12 mouse cellular contexts compared by ENCODE assay signal in the genomic region with DNA sequence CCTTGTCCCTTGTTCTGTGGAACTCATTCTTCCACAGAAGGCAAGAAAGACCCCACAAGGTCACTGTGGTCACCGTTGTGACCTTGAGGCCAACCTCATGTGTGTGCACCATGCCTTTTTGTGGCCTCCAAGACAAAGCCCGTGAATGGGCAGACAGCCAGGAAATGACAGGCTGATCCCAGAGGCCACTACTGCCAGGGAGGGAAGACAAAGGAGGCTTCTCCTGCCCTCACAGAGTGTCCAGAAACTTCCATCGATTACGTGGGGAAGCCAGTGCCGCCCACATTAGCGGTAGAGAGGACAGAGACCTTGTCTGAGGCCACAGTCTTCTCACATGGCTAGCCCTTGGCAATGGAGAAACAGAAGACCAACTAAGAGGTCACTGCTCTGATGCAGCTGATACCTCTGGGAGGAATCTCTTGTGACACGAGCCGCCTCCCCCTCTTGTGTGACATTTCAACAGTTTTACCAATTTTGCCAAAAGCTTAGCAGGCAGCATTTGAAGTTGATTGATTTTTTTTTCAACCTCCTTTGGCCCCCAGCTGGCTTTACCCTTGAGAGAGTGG. TPM values are rescaled to one million over a fixed set of nuclear protein-coding genes. Genes with fewer than 3 reads are reported as not detected.
DNase-seq lines count a peak whose midpoint lies in the region; ATAC-seq and TF ChIP-seq lines count a peak whose summit lies in the region.
"Had no signal": no experiment of that assay in that cellular context is flagged by ENCODE, and none has a peak within 500 bp of the region (broad histone marks: within the 10 kb centered on the region; RNA-seq: fewer than 3 reads in every experiment).

No protein-coding gene starts in this region.

- H3K4me3 ChIP-seq in heart, adult 2 months = no peak overlapping the region
- H3K4me3 ChIP-seq in midbrain, embryonic 12.5 days = no peak overlapping the region
- H3K4me3 ChIP-seq in midbrain, embryonic 14.5 days (replicated peaks; ENCODE audit: low read depth, low read length) = no peak overlapping the region
- H3K4me3 ChIP-seq in heart, postnatal 0 days (ENCODE audit: low read depth, low read length) = no peak overlapping the region
- H3K4me3 ChIP-seq: myocyte had no signal

- TF ChIP-seq EP300 in heart, adult 2 months (IDR thresholded peaks at IDR 0.05; ENCODE audit: insufficient read depth, low read depth, low read length) = no peak
- TF ChIP-seq EP300 in heart, postnatal 0 days (IDR thresholded peaks at IDR 0.05; ENCODE audit: low read depth) = no peak

- 37% methylated on average over 8 of the region's 8 CpGs for WGBS in heart, adult 2 months
- WGBS in midbrain, embryonic 12.5 days = 66% methylated on average over 8 of the region's 8 CpGs
- 54% methylated on average over 8 of the region's 8 CpGs for WGBS in midbrain, embryonic 14.5 days
- 43% methylated on average over 8 of the region's 8 CpGs for WGBS in heart, postnatal 0 days

- H3K9ac ChIP-seq in heart, adult 2 months (ENCODE audit: low read depth, low read length) = no peak overlapping the region
- no peak overlapping the region for H3K9ac ChIP-seq in midbrain, embryonic 12.5 days (replicated peaks)
- H3K9ac ChIP-seq in midbrain, embryonic 14.5 days (replicated peaks; ENCODE audit: low read length) = no peak overlapping the region
- H3K9ac ChIP-seq in heart, postnatal 0 days (replicated peaks; ENCODE audit: low read depth, low read length) = no peak overlapping the region

- peaks cover 9% of the 10 kb centered on the region; the same call in 1 of the 2 replicates for H3K4me1 ChIP-seq in heart, adult 2 months (ENCODE audit: control insufficient read depth, insufficient read depth, low read length)
- peaks cover 8% of the 10 kb centered on the region for H3K4me1 ChIP-seq in midbrain, embryonic 12.5 days
- peaks cover 7% of the 10 kb centered on the region for H3K4me1 ChIP-seq in midbrain, embryonic 14.5 days (ENCODE audit: control insufficient read depth, insufficient read depth, low read length)
- peaks cover 32% of the 10 kb centered on the region for H3K4me1 ChIP-seq in heart, postnatal 0 days (ENCODE audit: control insufficient read depth, insufficient read depth)

- H3K4me2 ChIP-seq in midbrain, embryonic 12.5 days (replicated peaks) = no peak overlapping the region
- no peak overlapping the region for H3K4me2 ChIP-seq in midbrain, embryonic 14.5 days (ENCODE audit: low read length)
- no peak overlapping the region for H3K4me2 ChIP-seq in heart, postnatal 0 days (ENCODE audit: low read depth, low read length)

- DNase-seq in heart, adult 2 months = peak in 1 of 2 experiments; percentile 32
- no peak for DNase-seq in heart, postnatal 25 days (ENCODE audit: low spot score)
- DNase-seq in midbrain, embryonic 14.5 days = no peak
- peak; percentile 37 for DNase-seq in heart, postnatal 0 days (ENCODE audit: low spot score)
- DNase-seq in retina, embryonic 14.5 days (ENCODE audit: low spot score) = peak; percentile 43
- DNase-seq in urinary bladder, postnatal 14 days (ENCODE audit: low spot score) = no peak
- no peak for DNase-seq in cerebellum, adult 8-10 months
- DNase-seq: kidney, adult 18-20 months; layer of hippocampus, postnatal 36 days; thymus, postnatal 14 days had no signal

- peaks cover 6% of the 10 kb centered on the region; the same call in 1 of the 2 replicates for H3K36me3 ChIP-seq in heart, adult 2 months (ENCODE audit: control insufficient read depth, insufficient read depth, low read length)
- no peaks in the 10 kb centered on the region for H3K36me3 ChIP-seq in midbrain, embryonic 12.5 days
- H3K36me3 ChIP-seq in midbrain, embryonic 14.5 days (ENCODE audit: control insufficient read depth, insufficient read depth, low read length) = no peaks in the 10 kb centered on the region
- H3K36me3 ChIP-seq in heart, postnatal 0 days (replicated peaks; ENCODE audit: control insufficient read depth, insufficient read depth, low read length) = no peaks in the 10 kb centered on the region

- no peak for TF ChIP-seq POLR2A in heart, adult 2 months (IDR thresholded peaks at IDR 0.05; ENCODE audit: insufficient read depth, low read depth, low read length)

- H3K27me3 ChIP-seq in heart, adult 2 months (ENCODE audit: control insufficient read depth, insufficient read depth, low read length) = no peaks in the 10 kb centered on the region
- no peaks in the 10 kb centered on the region for H3K27me3 ChIP-seq in midbrain, embryonic 12.5 days
- H3K27me3 ChIP-seq in midbrain, embryonic 14.5 days (ENCODE audit: control insufficient read depth, insufficient read depth, low read length) = no peaks in the 10 kb centered on the region
- H3K27me3 ChIP-seq in heart, postnatal 0 days (ENCODE audit: control insufficient read depth, insufficient read depth, low read length) = no peaks in the 10 kb centered on the region

- intact Hi-C loops in heart, adult 2 months (cut with DNase I) = loop anchor here (5.0 kb wide), 1 partner anchor 33 kb away; no protein-coding TSS in a partner anchor
- intact Hi-C loops in heart, postnatal 25 days (cut with DNase I) = no loop called here

- peak overlapping the region; percentile 4; the same call in 1 of the 2 replicates for H3K27ac ChIP-seq in heart, adult 2 months
- peak overlapping the region; percentile 30; the same call in 1 of the 2 replicates for H3K27ac ChIP-seq in midbrain, embryonic 12.5 days (replicated peaks)
- H3K27ac ChIP-seq in midbrain, embryonic 14.5 days (replicated peaks; ENCODE audit: low read depth, low read length) = no peak overlapping the region
- peak overlapping the region; percentile 70 for H3K27ac ChIP-seq in heart, postnatal 0 days (ENCODE audit: low read depth)

- ATAC-seq in midbrain, embryonic 12.5 days (ENCODE audit: low FRiP score, low read depth) = no peak
- ATAC-seq in midbrain, embryonic 14.5 days (ENCODE audit: low FRiP score, low TSS enrichment) = no peak
- ATAC-seq in heart, postnatal 0 days (ENCODE audit: insufficient read depth, low read depth) = peak; percentile 42; the same call in 1 of the 2 replicates

- H3K9me3 ChIP-seq in midbrain, embryonic 12.5 days = no peaks in the 10 kb centered on the region
- no peaks in the 10 kb centered on the region for H3K9me3 ChIP-seq in midbrain, embryonic 14.5 days (ENCODE audit: control insufficient read depth, low read length)
- H3K9me3 ChIP-seq in heart, postnatal 0 days (replicated peaks; ENCODE audit: control insufficient read depth, low read length) = no peaks in the 10 kb centered on the region

- no peaks in the 10 kb centered on the region for H3K79me2 ChIP-seq in heart, adult 2 months (replicated peaks; ENCODE audit: control insufficient read depth, insufficient read depth, low read length)

- no peak for TF ChIP-seq CTCF in heart, adult 2 months (IDR thresholded peaks at IDR 0.05)
- no peak for TF ChIP-seq CTCF in heart, postnatal 0 days (IDR thresholded peaks at IDR 0.05; ENCODE audit: low read depth)

RNA-seq across cellular contexts. Expression of a gene that starts 18.1 kb away (rescaled TPM):
- 10 to 100 TPM; 85.1 to 99.5 TPM for total RNA-seq in heart, adult 2 months (2021)
- polyA plus RNA-seq in heart, adult 2 months (2012; rRNA removed) = 33.1 and 39.4 TPM in 2 replicates
- total RNA-seq in heart, postnatal 25 days (2021) = 100 to 1,000 TPM; 102 to 112 TPM
- 20.7 and 22.7 TPM in 2 replicates for polyA plus RNA-seq in midbrain, embryonic 12.5 days (2016; fragmentation: Nextera tagmentation; extraction: Ambion mirVana)
- 19.1 and 21.7 TPM in 2 replicates for polyA plus RNA-seq in midbrain, embryonic 14.5 days (2014; fragmentation: Nextera tagmentation; extraction: Ambion mirVana)
- total RNA-seq in heart, postnatal 0 days (2014; rRNA removed; ENCODE audit: low replicate concordance) = 19.5 and 31.8 TPM in 2 replicates
- polyA plus RNA-seq in heart, postnatal 0 days (2015; fragmentation: Nextera tagmentation; extraction: Ambion mirVana) = 51.3 and 52.5 TPM in 2 replicates
- polyA plus RNA-seq: myocyte had no signal

Comparison
In these comparisons a context has a peak if more than half of its experiments do, and no peak if none do; other contexts are left out.
1. DNase-seq: peak in heart, postnatal 0 days (single experiment) and retina, embryonic 14.5 days (single experiment); none in heart, postnatal 25 days (single experiment), midbrain, embryonic 14.5 days (single experiment), urinary bladder, postnatal 14 days (single experiment) and cerebellum, adult 8-10 months (single experiment).